Comparison of ENCODE assay signal across 8 mouse cellular contexts in the genomic region with DNA sequence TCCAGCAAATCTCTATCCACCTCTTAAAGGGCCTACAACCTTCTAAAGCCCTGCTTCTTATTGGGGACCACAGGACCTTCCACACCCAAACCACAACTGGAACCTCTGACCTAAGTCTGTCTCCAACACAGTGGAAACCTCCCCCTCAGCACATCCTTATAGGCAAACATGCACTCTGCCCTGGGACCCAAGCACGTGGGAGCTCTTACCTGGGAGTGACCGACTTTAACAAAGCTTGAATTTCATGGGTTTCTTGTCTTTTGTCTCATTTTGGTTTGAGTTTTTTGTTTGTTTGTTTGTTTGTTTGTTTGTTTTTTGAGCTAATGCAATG. TPM values are rescaled to one million over a fixed set of nuclear protein-coding genes. Genes with fewer than 3 reads are reported as not detected.
DNase-seq lines count a peak whose midpoint lies in the region; ATAC-seq and TF ChIP-seq lines count a peak whose summit lies in the region.

No protein-coding gene starts in this region.

- DNase-seq in hindbrain, embryonic 10.5 days (ENCODE audit: low spot score): no peak
- no peak for DNase-seq in embryonic facial prominence, embryonic 10.5 days (ENCODE audit: low spot score)
- DNase-seq in hindbrain, postnatal 0 days (ENCODE audit: low spot score): no peak
- no peak for DNase-seq in right cerebral cortex, postnatal 10 days (ENCODE audit: low spot score in 2 of 2)
- no peak for DNase-seq in lung, postnatal 36 days
- DNase-seq in urinary bladder, adult 18-20 months (ENCODE audit: low spot score in 2 of 2): no peak

- peak overlapping the region; percentile 85 for H3K27ac ChIP-seq in hindbrain, embryonic 10.5 days
- H3K27ac ChIP-seq in hindbrain, embryonic 16.5 days (ENCODE audit: low read depth, low read length): no peak overlapping the region
- peak overlapping the region; percentile 79 for H3K27ac ChIP-seq in embryonic facial prominence, embryonic 10.5 days (replicated peaks)
- peak overlapping the region; percentile 20; the same call in 1 of the 2 replicates for H3K27ac ChIP-seq in hindbrain, postnatal 0 days

- no peaks in the 10 kb centered on the region for H3K27me3 ChIP-seq in hindbrain, embryonic 10.5 days (ENCODE audit: insufficient read depth, poor library complexity, severe bottlenecking)
- no peaks in the 10 kb centered on the region for H3K27me3 ChIP-seq in hindbrain, embryonic 16.5 days (replicated peaks; ENCODE audit: control insufficient read depth, insufficient read depth, low read length)
- H3K27me3 ChIP-seq in embryonic facial prominence, embryonic 10.5 days (replicated peaks; ENCODE audit: low read depth, poor library complexity, severe bottlenecking): no peaks in the 10 kb centered on the region
- H3K27me3 ChIP-seq in hindbrain, postnatal 0 days (ENCODE audit: insufficient read depth, low read length): no peaks in the 10 kb centered on the region

- no peak overlapping the region for H3K4me3 ChIP-seq in hindbrain, embryonic 10.5 days
- H3K4me3 ChIP-seq in hindbrain, embryonic 16.5 days (ENCODE audit: low read length): no peak overlapping the region
- H3K4me3 ChIP-seq in embryonic facial prominence, embryonic 10.5 days: no peak overlapping the region
- H3K4me3 ChIP-seq in hindbrain, postnatal 0 days (ENCODE audit: low read length): no peak overlapping the region

- WGBS in hindbrain, embryonic 10.5 days: 73% methylated on average over 2 of the region's 2 CpGs
- 60% methylated on average over 2 of the region's 2 CpGs for WGBS in hindbrain, embryonic 16.5 days
- WGBS in embryonic facial prominence, embryonic 10.5 days: 52% methylated on average over 2 of the region's 2 CpGs
- WGBS in hindbrain, postnatal 0 days: 66% methylated on average over 2 of the region's 2 CpGs

- no peak overlapping the region for H3K9ac ChIP-seq in hindbrain, embryonic 16.5 days (ENCODE audit: low read depth, low read length)
- H3K9ac ChIP-seq in hindbrain, postnatal 0 days (replicated peaks; ENCODE audit: low read length): no peak overlapping the region

- H3K36me3 ChIP-seq in hindbrain, embryonic 10.5 days: no peaks in the 10 kb centered on the region
- H3K36me3 ChIP-seq in hindbrain, embryonic 16.5 days (ENCODE audit: control insufficient read depth, insufficient read depth, low read length): no peaks in the 10 kb centered on the region
- no peaks in the 10 kb centered on the region for H3K36me3 ChIP-seq in embryonic facial prominence, embryonic 10.5 days (replicated peaks)
- no peaks in the 10 kb centered on the region for H3K36me3 ChIP-seq in hindbrain, postnatal 0 days (ENCODE audit: insufficient read depth, low read length)

- H3K4me2 ChIP-seq in hindbrain, embryonic 16.5 days (ENCODE audit: low read length): no peak overlapping the region
- H3K4me2 ChIP-seq in hindbrain, postnatal 0 days (ENCODE audit: low read depth, low read length): no peak overlapping the region

- no peak for TF ChIP-seq CTCF in hindbrain, postnatal 0 days (IDR thresholded peaks at IDR 0.05; ENCODE audit: low read depth)

- ATAC-seq in hindbrain, embryonic 16.5 days: no peak
- no peak for ATAC-seq in hindbrain, postnatal 0 days
- ATAC-seq in megakaryocyte, adult 5-6 weeks (ENCODE audit: poor library complexity, severe bottlenecking): peak; percentile 33; the same call in 1 of the 2 replicates

- H3K9me3 ChIP-seq in hindbrain, embryonic 10.5 days: no peaks in the 10 kb centered on the region
- no peaks in the 10 kb centered on the region for H3K9me3 ChIP-seq in hindbrain, embryonic 16.5 days (ENCODE audit: control insufficient read depth, low read length)
- H3K9me3 ChIP-seq in embryonic facial prominence, embryonic 10.5 days: no peaks in the 10 kb centered on the region
- no peaks in the 10 kb centered on the region for H3K9me3 ChIP-seq in hindbrain, postnatal 0 days (ENCODE audit: low read length)

- H3K4me1 ChIP-seq in hindbrain, embryonic 10.5 days (replicated peaks): peaks cover 31% of the 10 kb centered on the region
- H3K4me1 ChIP-seq in hindbrain, embryonic 16.5 days (ENCODE audit: control insufficient read depth, insufficient read depth, low read depth, low read length): peaks cover 6% of the 10 kb centered on the region
- peaks cover 43% of the 10 kb centered on the region for H3K4me1 ChIP-seq in embryonic facial prominence, embryonic 10.5 days
- no peaks in the 10 kb centered on the region for H3K4me1 ChIP-seq in hindbrain, postnatal 0 days (ENCODE audit: insufficient read depth, low read length)

RNA-seq across cellular contexts. Expression of a gene that starts 51.4 kb away (rescaled TPM):
- polyA plus RNA-seq in hindbrain, embryonic 10.5 days (2016; fragmentation: Nextera tagmentation; extraction: Ambion mirVana): 38.3 and 44.1 TPM in 2 replicates
- polyA plus RNA-seq in hindbrain, embryonic 16.5 days (2015; fragmentation: Nextera tagmentation; extraction: Ambion mirVana): 40.7 and 41.5 TPM in 2 replicates
- polyA plus RNA-seq in embryonic facial prominence, embryonic 10.5 days (2016; fragmentation: Nextera tagmentation; extraction: Ambion mirVana): 22.5 and 25.6 TPM in 2 replicates
- 21.7 and 27.9 TPM in 2 replicates for total RNA-seq in hindbrain, postnatal 0 days (2014; rRNA removed)
- polyA plus RNA-seq in hindbrain, postnatal 0 days (2015; fragmentation: Nextera tagmentation; extraction: Ambion mirVana): 41.5 and 43.3 TPM in 2 replicates
- 1.7 and 2.0 TPM in 2 replicates for total RNA-seq in megakaryocyte, adult 5-6 weeks (2015)
- total RNA-seq in megakaryocyte, adult 5-6 weeks (2017): 1.0 and 1.1 TPM in 2 replicates
